Mouse (Mus musculus) CD4-positive, CD25-positive, alpha-beta regulatory T cell (primary cell): Measurements from ENCODE around the gene Gpank1. TPM values are rescaled to one million over a fixed set of nuclear protein-coding genes. Genes with fewer than 3 reads are reported as not detected.

Source experiments
- polyA plus RNA-seq: library from polyadenylated mRNA; unstranded; fragments of 100-300 nt; shearing (Covaris generic); gene quantifications from one replicate; pipeline ENCODE4 v1.2.1, GENCODE M21; 2017

Gene Gpank1
- polyA plus RNA-seq, result 52.4 TPM

DNA sequence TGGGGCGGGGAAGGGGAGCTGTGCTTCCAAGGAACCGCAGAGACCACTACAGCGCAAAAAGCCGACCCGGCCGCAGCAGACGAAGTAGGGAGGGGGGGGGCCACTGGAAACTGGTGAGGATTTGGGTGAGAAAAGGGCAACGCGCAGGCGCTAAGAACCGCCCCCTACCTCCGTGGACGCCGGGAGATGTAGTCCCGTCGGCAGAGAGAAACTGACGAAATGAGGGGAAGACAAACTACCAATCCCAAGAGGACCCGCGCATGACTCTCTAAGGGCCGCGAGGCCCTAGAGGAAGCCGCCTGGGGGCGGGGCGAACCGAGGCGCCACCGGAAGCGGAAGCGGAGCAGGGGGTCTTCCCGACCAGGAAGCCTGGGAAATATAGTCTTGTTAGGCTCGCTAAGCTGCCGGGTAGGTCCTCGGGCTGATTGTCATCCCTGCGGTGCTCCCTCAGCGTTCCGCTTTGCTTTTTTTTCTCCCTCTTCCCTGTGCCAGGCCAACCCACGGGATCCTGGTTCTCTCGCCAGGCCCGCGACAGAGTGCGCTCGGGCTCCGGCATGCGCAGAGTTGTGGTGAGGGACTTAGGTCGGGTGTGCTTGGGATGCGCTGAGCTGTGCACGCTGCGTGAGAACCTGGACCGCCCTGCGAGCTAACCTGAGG lies at the start of gene Gpank1:
Gene Gpank1 (plus strand): TSS at position 313 of the 657 bp plus-strand sequence.

DNA sequence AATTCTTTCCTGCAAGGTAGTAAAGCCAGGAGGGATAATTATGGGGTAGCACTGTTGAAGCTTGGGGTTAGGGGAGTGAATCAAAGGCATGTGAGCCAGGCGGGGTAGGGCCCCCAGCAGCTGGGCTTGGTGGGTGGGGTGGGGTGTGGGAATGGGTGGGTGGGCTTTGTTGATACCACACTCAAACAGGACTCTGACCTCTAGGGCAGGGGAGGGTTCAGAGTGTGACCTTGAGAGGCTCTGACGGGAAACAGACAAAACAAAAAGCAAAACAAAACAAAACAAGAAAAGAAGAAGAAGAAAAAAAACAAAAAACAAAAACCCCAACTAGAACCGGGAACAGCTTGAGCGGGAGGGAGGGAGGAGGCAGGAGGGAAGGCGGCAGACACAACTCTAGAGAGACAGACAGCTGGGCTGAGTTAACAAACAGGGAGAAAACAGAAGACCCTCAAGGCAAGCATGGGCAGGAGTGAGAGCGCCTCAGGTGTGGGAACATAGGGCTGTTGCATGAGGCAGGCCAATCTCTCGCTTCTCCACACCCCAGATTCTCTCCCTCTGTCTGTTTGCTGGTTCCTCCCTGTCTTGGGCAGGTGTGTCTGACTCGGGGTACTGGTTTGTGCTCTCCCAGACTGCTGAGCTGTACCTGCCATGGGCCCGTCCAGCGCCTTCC lies 44.6 kb upstream of the Gpank1 start, which contains the start of gene Ly6g6e:
Gene Ly6g6e (plus strand): TSS at position 396 of the 670 bp plus-strand sequence.

DNA sequence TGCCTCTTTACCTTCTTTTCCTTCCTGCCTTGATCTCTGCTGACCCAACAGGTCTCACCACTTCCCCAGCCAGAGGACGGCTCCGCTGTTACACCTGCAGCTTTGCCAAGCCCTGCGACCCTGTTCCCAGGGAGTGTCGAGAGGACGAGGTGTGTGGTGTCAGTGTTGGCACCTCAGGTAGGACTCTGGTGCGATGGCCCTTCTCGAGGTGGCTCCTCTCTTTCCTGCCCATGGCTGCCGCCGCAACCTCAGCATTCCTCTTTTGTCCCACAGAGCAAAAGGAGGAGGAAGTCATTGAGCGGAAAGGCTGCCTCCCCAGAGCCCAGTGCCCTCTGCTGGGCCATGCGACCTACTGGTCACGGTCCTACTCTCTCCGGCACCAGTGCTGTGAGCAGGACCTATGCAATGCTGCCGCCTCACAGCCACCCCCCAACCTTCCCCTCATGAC lies 43.4 kb upstream of the Gpank1 start, which contains the start of gene Ly6g6d:
Gene Ly6g6d (minus strand): TSS at position 280 of the 448 bp plus-strand sequence.

DNA sequence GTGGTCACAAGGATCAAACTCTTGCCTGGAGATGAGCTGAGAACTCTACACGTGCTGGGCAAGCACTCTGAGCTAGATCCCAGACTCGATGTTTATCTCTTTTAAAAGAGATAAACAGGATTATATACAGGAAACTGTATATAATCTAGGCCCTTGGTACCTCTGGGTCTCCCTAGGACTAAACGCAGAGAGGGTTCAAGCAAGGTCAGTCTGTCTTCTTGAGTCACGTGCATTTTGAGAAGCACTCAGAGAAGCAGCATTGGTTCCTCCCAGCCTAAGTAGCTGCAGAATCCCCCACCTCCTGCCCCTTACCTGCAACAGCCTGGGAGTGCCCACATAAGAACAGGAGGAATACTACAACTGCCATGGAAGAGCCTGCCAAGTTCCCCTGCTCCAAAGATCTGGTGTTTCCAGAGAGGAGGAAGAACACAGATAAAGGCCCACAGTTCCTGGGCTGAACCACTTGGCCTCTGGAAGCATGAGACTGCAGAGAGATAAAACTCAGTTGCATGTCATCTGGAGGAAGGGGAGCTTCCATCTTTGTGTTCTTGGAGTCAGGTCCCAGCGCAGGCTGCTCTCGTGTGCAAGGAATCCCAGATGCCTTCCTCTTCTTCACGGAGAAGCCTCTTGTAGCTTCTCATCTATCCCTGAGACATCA lies 35.9 kb upstream of the Gpank1 start, which contains the start of gene Ly6g6f:
Gene Ly6g6f (minus strand): TSS at position 403 of the 658 bp plus-strand sequence.

DNA sequence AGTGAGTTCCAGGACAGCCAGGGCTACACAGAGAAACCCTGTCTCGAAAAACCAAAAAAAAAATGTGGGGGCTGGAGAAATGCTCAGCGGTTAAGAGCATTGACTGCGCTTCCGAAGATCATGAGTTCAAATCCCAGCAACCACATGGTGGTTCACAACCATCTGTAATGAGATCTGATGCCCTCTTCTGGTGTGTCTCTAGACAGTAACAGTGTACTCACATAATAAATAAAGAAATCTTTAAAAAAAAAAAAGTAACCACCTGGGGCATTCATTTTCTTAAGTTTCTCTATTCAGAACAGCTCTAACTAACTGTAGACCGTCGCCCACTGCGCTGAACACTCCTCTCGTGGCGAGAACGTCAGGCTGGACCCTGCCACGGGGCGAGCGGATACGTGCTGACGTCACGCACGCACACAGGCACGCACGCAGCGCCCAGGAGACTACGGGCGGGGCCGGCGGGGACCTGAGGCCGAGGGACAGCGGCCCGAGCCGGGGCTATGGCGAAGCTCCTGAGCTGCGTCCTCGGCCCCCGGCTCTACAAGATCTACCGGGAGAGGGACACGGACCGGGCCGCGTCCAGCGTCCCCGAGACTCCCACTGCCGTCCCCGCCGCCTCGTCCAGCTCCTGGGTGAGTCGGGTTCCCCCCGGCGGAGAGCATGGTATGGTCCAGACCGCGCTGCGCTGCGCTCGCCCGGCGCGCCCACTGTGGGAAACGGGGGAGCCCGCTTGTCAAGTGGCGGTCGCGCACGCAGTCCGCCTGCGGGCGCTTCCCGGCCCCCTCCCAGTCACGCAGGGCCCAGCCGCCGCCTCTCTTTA lies 32.2 kb upstream of the Gpank1 start, which contains the start of gene Abhd16a:
Gene Abhd16a (plus strand): TSS at position 439 of the 820 bp plus-strand sequence.

DNA sequence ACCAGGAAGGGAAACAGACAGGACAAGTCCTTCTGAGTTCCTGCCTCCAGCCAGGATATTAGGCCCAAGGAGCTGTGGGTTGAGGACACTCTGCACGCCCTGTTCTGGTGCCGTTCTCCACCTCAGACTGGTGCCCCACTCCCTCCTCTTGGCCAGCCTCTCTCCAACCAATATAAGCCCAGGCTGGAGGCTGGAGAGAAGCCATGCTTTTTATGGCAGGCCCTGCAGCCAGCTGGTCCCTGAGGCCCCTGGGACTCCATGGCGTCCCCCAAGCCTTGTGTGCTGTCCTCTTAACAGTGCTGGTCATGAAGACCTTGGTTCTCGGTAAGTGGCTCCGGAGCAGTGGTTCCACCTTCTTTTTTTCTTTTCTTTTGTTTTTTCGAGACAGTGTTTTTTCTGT lies 13.2 kb upstream of the Gpank1 start, which contains the start of gene Ly6g5c:
Gene Ly6g5c (plus strand): TSS at position 183 of the 400 bp plus-strand sequence.

DNA sequence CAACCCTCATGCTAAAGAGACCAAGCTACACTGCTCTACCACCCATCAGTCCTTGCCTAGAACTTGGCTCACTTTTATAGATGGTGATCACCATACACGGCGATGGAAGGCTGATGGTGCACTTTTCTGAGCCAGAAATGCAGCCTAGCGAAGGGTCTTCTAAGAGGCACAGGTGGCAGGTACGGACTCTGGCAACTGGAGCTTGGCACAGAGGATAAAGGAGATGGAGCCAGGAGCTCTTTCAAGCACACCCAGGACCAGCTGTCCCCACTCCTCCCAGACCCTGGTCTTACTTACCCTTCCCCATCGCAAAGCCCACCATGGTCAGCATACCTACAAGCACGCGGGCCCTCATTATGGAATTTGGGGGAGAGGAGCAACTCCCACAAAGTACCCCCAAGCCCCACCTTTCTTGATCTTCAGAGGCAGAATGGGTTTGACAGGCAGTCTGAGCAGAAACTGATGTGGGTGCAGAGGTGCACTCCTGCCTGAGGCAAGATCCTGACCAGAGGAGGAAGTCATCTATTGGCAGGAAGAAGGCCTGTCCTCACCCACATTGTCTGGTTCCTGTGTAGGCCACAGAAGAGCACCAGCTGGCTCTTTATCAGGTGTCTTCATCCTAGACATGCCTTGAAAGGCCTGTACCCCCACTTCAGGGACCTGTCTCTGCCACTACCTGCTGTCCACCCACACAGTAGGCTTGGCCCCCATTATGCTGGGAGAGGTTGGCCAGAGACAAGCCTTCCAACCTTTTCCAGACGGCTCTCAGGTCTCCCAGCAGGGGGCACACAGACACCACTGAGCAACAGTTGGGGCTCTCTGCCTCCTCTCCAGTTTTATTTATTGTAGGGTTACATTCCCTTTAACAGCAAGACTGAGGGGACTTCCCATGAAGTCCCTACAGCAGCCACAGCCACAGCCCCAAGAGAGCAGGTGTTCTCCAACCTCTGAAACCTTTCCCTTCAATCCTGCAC lies 5.9 kb upstream of the Gpank1 start, which contains the start of gene Ly6g5b:
Gene Ly6g5b (minus strand): TSS at position 383 of the 974 bp plus-strand sequence.

DNA sequence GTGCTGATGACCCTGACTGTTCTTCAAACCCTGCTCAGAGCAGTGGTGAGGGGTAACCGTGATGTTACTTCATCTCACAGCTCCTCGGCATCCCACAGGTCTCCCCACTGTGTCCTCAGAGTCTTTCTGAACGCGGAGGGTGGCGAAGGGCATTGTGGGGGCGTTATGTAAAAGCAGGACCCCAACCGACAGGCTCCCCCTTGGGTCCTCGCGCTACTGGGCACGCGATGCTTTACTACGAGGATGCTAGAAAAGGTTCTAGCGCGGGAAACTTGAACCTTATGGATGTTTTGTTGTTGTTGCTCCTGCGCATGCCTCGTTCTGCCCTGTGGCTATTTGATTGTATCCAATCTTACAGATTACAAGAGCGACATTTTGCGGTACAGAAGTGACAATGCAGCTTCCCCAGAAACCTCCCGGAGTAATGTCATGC lies 632 bp downstream of the Gpank1 start, which contains the start of gene Csnk2b:
Gene Csnk2b (minus strand): TSS at position 183 of the 433 bp plus-strand sequence.

DNA sequence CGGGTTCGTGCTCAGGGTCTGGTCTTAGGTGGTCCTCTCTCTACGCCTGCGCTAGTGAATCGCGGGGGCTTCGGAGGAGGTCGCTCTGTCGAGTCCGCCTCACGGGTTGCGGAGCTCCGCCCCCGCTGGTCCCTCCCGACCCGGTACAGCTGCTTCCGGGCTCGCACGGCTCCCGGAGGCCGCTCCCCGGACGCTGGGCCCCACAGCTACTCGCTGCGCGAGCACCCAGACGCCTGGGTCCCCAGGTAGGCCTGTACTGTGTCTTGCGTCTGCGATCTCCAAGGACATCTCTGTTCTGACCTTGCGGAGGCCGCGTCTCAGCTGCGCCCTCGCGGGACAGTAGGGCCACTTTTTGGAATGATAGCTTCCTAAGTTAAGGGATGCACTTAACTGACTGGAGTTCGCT lies 5.0 kb downstream of the Gpank1 start, which contains the start of gene D17H6S53E:
Gene D17H6S53E (plus strand): TSS at position 168 of the 406 bp plus-strand sequence.

DNA sequence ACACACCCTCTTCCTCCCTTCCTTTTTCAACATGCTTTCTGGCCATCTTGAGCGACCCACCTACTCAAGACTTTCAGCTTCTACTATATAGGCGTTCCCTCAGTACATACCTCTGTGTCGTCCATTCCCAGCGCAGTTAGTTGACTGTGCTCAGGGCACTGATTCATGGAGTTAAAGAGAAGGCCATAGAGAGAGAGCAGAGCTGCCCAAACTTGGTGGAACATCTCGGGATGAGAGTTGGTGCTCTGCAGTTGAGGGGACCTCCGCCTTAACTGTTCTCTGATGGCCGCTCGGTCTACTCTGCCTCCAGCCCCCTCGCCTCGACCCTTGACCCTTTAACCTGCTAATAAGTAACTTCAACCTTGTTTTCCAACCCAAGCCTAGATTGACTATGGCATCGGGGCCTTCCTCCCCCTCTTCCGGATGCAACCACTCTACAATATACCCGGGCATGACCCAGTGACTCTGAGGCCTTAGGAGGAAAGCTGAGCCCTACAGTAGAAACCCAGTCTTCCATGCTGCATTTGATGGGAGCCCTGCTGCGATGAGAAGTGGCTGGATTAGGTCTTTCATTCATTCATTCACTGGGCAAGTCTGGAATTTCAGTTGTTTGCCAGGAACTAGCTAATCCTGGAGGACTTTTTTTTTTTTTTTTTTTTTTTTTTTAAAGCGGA lies 10.4 kb downstream of the Gpank1 start, which contains the start of gene Apom:
Gene Apom (minus strand): TSS at position 551 of the 674 bp plus-strand sequence.

DNA sequence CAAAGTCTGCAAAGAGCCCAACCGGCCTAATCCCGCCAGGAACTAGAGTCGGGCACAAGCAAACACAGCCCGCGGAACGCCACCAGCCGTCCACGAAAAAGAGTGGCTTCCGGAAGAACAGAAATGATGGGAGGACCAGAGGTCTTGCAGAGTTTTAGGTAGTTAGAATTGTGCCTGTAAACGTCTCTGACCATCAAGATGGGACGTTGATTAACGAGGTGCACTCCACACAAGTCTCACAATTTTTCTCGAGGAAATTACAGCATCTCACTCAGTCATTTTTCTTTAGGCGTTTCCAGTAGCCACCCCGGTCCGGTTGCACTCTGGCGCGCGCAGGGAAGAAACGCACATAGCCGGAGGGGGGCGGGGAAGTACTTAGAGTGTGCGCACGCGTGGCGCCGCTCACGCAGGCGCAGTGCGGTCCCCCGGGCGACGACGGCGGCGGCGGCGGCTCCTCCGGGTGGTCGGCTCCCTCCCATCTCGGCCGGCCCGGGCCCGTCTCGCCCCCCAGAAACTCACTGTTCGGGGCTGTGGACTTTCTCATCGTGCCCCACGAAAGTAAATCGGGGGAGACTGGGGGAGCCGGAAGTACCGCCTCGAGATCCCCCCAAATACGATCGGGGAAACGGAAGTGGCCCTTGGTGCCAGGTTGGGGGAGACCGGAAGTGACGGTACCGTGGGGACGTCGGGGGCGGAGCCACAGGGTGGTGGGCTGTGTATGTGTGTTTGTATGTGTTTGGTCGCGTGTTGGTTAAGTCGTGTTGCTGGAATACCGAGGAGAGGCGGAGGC lies 13.7 kb downstream of the Gpank1 start, which contains the start of gene Bag6:
Gene Bag6 (plus strand): TSS at position 378 of the 790 bp plus-strand sequence.

DNA sequence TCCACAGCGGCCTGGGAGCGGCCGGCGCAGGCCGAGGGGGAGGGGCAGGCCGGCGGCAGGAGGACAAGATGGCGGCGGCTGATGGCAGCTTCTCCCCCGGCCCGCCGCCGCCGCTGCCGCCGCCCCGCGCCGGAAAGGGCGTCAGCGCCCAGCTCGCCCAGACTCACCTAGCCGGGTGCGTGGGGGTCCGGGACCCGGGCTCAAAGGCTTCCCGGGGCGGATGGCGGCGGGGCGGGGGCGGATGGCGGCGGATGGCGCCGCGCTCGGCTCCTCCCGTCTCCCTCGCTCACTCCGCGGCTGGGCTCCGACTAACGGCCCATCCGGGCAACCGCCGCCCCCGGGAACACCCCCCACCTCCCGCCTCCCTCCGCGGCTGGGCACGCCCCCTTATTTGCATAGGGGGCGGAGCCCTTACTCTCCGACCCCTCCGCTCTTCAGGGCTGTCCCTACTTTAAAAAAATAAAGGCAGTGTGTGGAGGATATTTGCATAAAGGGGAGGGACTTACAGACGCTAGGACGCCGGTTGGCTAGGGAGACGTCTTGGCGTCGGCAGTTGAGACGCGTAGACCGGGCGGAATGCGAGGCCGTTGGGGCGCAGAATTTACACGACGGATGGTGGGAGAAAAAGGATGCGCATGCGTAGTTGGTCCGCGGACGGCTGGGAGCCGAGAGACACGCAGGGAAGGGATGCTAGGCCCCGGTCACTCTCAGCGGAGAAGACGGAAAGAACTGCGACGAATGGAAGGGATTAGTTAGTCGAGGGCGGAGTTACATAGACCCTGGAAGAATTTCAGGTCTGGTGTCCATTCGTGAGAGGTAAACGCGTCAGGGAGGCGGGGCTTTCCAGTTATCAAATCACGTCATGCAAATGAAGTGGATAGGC lies 43.6 kb downstream of the Gpank1 start, which contains the start of gene Prrc2a:
Gene Prrc2a (minus strand): TSS at position 330 of the 883 bp plus-strand sequence.

Other genes with a start within 250 kb of the Gpank1 start
- 0.36 TPM for gene Zbtb12, start 242.0 kb upstream of the Gpank1 start, polyA plus RNA-seq
- gene Gm20547, start 239.4 kb upstream of the Gpank1 start, polyA plus RNA-seq, result 0.07 TPM
- gene C2, start 223.2 kb upstream of the Gpank1 start, polyA plus RNA-seq, result 2.6 TPM
- 69.4 TPM for gene Ehmt2, start 223.0 kb upstream of the Gpank1 start, polyA plus RNA-seq
- gene Slc44a4, start 207.0 kb upstream of the Gpank1 start, polyA plus RNA-seq, result not detected
- 75.2 TPM for gene Neu1, start 190.2 kb upstream of the Gpank1 start, polyA plus RNA-seq
- 15.6 TPM for gene Hspa1b, start 162.2 kb upstream of the Gpank1 start, polyA plus RNA-seq
- gene Gm20481, start 151.5 kb upstream of the Gpank1 start, polyA plus RNA-seq, result not detected
- gene Hspa1a, start 149.3 kb upstream of the Gpank1 start, polyA plus RNA-seq, result 2.8 TPM
- gene Hspa1l, start 148.8 kb upstream of the Gpank1 start, polyA plus RNA-seq, result not detected
- gene Lsm2, start 139.6 kb upstream of the Gpank1 start, polyA plus RNA-seq, result 81.8 TPM
- 174 TPM for gene Vars, start 120.5 kb upstream of the Gpank1 start, polyA plus RNA-seq
- 0.18 TPM for gene Vwa7, start 104.9 kb upstream of the Gpank1 start, polyA plus RNA-seq
- gene Sapcd1, start 93.4 kb upstream of the Gpank1 start, polyA plus RNA-seq, result 0.81 TPM
- gene Msh5, start 74.7 kb upstream of the Gpank1 start, polyA plus RNA-seq, result 1.2 TPM
- gene Clic1, start 71.5 kb upstream of the Gpank1 start, polyA plus RNA-seq, result 479 TPM
- gene Ddah2, start 62.4 kb upstream of the Gpank1 start, polyA plus RNA-seq, result 1.2 TPM
- not detected for gene Ly6g6c, start 56.1 kb upstream of the Gpank1 start, polyA plus RNA-seq
- not detected for gene Mpig6b, start 55.3 kb upstream of the Gpank1 start, polyA plus RNA-seq
- not detected for gene Ly6g6e, start 44.6 kb upstream of the Gpank1 start, polyA plus RNA-seq
- gene Ly6g6d, start 43.4 kb upstream of the Gpank1 start, polyA plus RNA-seq, result not detected
- not detected for gene Ly6g6f, start 35.8 kb upstream of the Gpank1 start, polyA plus RNA-seq
- 66.3 TPM for gene Abhd16a, start 32.2 kb upstream of the Gpank1 start, polyA plus RNA-seq
- not detected for gene Ly6g5c, start 13.2 kb upstream of the Gpank1 start, polyA plus RNA-seq
- gene Ly6g5b, start 6.0 kb upstream of the Gpank1 start, polyA plus RNA-seq, result 1.1 TPM
- 244 TPM for gene Csnk2b, start 598 bp downstream of the Gpank1 start, polyA plus RNA-seq
- 3.3 TPM for gene D17H6S53E, start 4.9 kb downstream of the Gpank1 start, polyA plus RNA-seq
- not detected for gene Apom, start 10.6 kb downstream of the Gpank1 start, polyA plus RNA-seq
- 57.1 TPM for gene Bag6, start 13.7 kb downstream of the Gpank1 start, polyA plus RNA-seq
- 26.9 TPM for gene Prrc2a, start 43.4 kb downstream of the Gpank1 start, polyA plus RNA-seq
- gene Aif1, start 54.6 kb downstream of the Gpank1 start, polyA plus RNA-seq, result 2.2 TPM
- 8.7 TPM for gene Lst1, start 67.0 kb downstream of the Gpank1 start, polyA plus RNA-seq
- gene Ltb, start 73.0 kb downstream of the Gpank1 start, polyA plus RNA-seq, result 2,032 TPM
- 40.7 TPM for gene Tnf, start 80.6 kb downstream of the Gpank1 start, polyA plus RNA-seq
- 158 TPM for gene Lta, start 83.9 kb downstream of the Gpank1 start, polyA plus RNA-seq
- 1.4 TPM for gene Gm16181, start 99.4 kb downstream of the Gpank1 start, polyA plus RNA-seq
- gene Atp6v1g2, start 112.2 kb downstream of the Gpank1 start, polyA plus RNA-seq, result 5.4 TPM
- gene Nfkbil1, start 114.3 kb downstream of the Gpank1 start, polyA plus RNA-seq, result 22.3 TPM
- gene Ddx39b, start 120.3 kb downstream of the Gpank1 start, polyA plus RNA-seq, result 249 TPM
- gene H2-D1, start 141.3 kb downstream of the Gpank1 start, polyA plus RNA-seq, result 5,785 TPM
- gene H2-Q1, start 198.9 kb downstream of the Gpank1 start, polyA plus RNA-seq, result 0.17 TPM
- 12.5 TPM for gene H2-Q2, start 220.8 kb downstream of the Gpank1 start, polyA plus RNA-seq